Mouse (Mus musculus) gastrocnemius, adult 2 months (tissue): ENCODE data around the gene Fbrsl1. TPM values are rescaled to one million over a fixed set of nuclear protein-coding genes. Genes with fewer than 3 reads are reported as not detected.

Experiments
- DNase-seq: peaks from one replicate; pipeline ENCODE4 v3.0.0; 2022
- H3K27ac ChIP-seq: fragments of 200-600 bp; 2 replicates; pipeline ENCODE4 v1.8.1; 2022; ENCODE audit warnings: mild to moderate bottlenecking
- H3K4me3 ChIP-seq: fragments of 200-600 bp; 2 replicates; pipeline ENCODE4 v1.8.1; 2022; ENCODE audit warnings: mild to moderate bottlenecking, moderate library complexity
- CTCF ChIP-seq: fragments of 200-600 bp; IDR thresholded peaks from 2 replicates; pipeline ENCODE4 v1.8.1; 2022; ENCODE audit warnings: antibody characterized with exemption, mild to moderate bottlenecking, moderate library complexity
- intact Hi-C: fragments of 180-260 bp; cut with DNase I; formaldehyde crosslinking; loops from one replicate; pipeline ENCODE4 v1.15.1; 2025
- total RNA-seq, 2 experiments: library from RNA; stranded (reverse); gene quantifications; 2 replicates each; pipeline ENCODE4 v1.2.3; 2021

Gene Fbrsl1
- total RNA-seq, 2 experiments from 2014 or later, result 32.7 to 36.8 TPM

DNA sequence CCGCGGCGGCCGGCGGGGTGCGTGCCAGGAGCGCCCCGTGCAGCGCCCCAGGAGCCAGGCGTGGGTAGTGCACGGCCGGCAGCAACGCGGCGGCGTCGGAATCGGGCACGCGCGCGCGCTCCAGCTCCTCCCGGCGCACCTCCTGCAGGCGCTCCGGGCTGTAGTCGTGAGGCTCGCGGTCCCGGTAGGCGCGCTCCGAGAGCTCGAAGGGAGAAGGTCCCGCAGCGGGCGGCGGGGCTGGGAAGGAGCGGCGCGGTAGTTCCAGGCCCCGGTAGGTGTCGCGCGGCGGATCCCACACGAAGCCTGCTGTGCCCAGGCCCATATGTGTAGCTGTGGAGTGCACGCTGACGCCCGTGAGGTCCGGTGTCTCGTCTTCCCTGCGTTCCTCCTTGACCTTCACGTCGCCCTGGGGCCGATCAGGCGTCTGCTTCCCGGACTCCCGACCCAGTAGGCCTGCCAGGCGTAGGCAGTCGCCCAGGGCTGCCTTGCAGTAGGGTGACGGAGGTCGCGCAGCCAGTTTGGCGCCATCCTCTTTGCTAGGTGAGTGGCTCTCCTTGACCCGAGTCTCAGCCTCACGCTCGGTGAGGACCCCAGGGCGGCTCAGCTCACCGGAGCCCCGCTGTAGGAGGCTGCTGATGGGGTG, 85.0 kb downstream of the Fbrsl1 start:
- Histone ChIP-seq H3K4me3 (peak overlapping the region; percentile 69), H3K27ac (peak overlapping the region; percentile 91)
- intact Hi-C loops, result no loop called here
- peak; percentile 69 for TF ChIP-seq CTCF
- DNase-seq, result peak; percentile 92

DNA sequence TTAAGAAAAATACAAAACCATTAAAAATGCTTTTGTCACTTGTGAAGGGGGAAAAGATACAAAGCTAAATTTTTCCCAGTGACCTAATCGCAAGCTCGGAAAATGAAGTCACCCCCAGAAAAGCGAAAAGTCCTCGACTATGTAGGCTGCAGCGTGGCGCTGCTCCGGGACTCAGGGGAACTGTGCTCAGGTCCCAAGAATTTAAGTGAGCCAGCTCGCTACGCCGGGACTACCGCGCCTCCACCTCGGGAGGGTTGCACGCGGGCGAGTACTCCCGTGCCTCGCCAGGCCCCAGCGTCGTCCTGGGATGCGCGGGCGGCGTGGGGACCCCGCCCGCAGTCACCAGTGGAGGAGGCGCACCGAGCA, 85.5 kb downstream of the Fbrsl1 start:
- Histone ChIP-seq H3K27ac (peak overlapping the region; percentile 91), H3K4me3 (peak overlapping the region; percentile 69)
- no peak for TF ChIP-seq CTCF
- DNase-seq, result no peak
- intact Hi-C loops, result no loop called here

DNA sequence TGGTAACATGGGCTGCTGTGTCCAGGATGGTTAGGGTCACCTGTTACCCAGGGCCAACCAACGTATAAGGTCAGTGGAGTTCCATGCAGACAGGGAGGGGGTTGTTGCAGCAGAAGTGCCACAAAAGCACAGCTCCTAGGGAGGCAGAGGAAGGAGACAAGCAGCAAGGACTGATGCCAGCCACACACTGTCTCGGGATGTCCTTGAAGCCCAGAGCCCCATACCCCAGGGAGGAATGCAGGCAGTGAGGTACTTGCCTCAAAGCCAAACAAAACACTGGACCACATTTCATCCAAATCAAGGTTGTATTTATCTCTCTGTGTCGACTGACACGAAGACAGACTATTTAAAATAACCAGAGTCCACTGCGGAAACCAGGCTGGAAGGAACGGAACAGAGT, 86.8 kb downstream of the Fbrsl1 start:
- intact Hi-C loops, result no loop called here
- Histone ChIP-seq H3K4me3 (no peak overlapping the region), H3K27ac (no peak overlapping the region)
- no peak for DNase-seq
- no peak for TF ChIP-seq CTCF

DNA sequence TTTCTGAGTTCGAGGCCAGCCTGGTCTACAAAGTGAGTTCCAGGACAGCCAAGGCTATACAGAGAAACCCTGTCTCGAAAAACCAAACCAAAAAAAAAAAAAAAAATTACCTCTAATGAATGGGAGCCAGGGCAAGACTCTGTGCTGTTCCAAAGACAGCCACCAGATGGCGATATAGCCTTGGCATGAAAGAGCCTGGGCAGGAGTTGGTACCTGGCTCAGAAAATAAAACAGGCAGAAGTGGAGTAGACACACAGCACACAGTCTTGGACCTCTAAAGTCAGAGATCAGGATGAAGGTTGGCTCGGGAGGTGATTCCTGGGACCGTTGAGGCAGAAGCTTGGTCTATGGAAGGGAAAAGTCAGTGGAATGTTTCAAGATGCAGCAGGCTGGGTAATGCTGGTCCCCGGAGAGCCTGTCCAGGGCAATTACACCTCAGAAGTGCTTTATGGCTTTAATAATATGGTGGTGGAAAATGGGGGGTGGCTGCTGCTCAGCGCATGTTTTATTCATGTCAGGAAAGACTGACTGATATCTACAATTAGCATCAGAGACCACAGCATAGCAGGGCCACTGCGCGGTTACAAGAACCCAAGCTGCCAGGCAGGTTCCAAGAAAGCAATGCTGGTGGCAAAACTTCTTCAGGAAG, 90.6 kb downstream of the Fbrsl1 start:
- peak; percentile 78 for DNase-seq
- TF ChIP-seq CTCF, result peak; percentile 80
- no peak overlapping the region for H3K4me3 ChIP-seq
- no peak overlapping the region for H3K27ac ChIP-seq
- intact Hi-C loops, result loop anchor here (1.0 to 2.0 kb wide), 2 partner anchors 71 to 279 kb away; no protein-coding TSS in a partner anchor

DNA sequence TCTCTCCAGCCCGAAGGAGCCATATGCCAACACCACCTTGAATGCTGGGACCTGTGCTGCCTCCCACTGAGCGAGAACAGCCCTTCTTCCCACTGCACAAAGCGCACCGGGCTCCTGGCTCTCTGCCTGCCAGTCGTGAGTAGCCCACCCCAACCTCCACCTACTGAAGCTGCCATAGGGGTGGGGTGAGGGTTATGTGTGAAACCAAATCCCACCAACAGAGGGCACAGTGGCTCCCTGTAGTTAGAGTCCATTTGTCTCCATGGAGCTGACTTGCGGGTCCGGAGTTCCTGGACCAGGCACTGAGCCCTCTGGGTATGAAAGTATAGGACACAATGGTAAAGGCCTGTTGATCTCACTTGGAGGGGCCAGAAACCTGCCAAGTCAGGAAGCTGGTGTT, 93.6 kb downstream of the Fbrsl1 start:
- H3K27ac ChIP-seq, result no peak overlapping the region
- intact Hi-C loops, result no loop called here
- DNase-seq, result no peak
- no peak overlapping the region for H3K4me3 ChIP-seq
- TF ChIP-seq CTCF, result peak; percentile 61

DNA sequence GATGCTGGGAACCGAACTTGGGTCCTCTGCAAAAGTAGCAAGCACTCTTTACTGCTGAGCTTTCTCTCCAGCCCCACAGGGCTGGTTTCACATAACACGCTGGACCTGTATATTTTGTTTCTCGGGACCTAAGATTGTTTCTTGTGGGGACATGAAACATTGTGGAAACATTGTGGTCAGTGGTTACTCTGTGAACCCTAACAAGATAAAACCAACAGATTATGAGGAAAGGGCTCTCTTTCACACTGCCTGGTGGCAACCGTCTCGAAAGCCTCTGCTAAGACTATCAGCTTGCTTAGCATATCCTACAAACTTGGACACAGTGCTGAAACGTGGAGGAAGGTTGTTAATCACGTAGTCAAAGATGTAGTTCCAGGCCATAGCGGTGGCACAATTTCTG, 101.3 kb downstream of the Fbrsl1 start:
- Histone ChIP-seq H3K4me3 (no peak overlapping the region), H3K27ac (no peak overlapping the region)
- no peak for DNase-seq
- intact Hi-C loops, result no loop called here
- TF ChIP-seq CTCF, result no peak

DNA sequence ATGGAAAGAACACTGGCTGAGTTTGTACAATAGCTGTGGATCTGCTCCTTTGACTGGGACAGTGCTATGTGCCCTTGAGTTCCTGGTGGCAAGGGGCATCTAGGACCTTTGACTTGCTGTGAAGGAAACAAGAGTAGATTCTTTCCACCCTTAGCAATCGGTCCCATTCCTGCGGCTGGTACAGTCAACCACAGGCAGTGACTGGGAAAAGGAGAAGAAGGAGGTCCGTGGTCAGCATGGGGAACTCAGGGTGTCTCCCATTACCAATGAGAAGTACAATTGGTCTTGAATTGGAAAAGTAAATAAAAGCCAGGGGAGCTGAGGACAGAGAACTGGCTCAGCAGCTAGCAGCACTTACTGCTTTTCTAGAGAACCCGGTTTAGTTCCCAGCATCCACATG, 102.8 kb downstream of the Fbrsl1 start:
- no peak overlapping the region for H3K27ac ChIP-seq
- TF ChIP-seq CTCF, result no peak
- intact Hi-C loops, result no loop called here

DNA sequence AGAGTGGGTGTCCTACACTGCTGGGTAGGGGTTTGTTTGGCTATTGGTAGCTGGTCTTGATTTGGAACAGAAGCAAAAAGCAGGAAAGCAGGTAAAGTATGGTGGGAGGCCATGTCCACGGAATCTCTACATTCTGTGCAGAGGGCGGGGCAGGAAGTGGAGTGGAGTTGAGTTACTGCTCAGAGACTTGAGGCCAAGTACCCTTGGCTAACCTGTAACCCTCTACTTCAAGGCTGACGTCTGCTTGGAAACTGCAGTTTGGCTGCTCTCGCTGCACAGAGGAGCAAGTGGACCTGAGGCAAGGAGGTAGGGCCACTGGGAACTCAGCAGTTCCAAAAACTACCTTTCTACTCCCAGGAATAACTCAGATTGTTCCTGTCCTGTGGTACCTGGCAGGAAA, 103.8 kb downstream of the Fbrsl1 start, which contains the start of gene Lrcol1:
TSS of gene Lrcol1 (plus strand) at position 207 of the 400 bp plus-strand sequence.
- Histone ChIP-seq H3K4me3 (no peak within 1 kb of the TSS), H3K27ac (no peak within 1 kb of the TSS)
- no peak for DNase-seq
- TF ChIP-seq CTCF, result no peak
- intact Hi-C loops, result no loop called here

More for the DNA sequence above, 102.8 kb downstream of the Fbrsl1 start:
- H3K4me3 ChIP-seq, result no peak overlapping the region
- no peak for DNase-seq

DNA sequence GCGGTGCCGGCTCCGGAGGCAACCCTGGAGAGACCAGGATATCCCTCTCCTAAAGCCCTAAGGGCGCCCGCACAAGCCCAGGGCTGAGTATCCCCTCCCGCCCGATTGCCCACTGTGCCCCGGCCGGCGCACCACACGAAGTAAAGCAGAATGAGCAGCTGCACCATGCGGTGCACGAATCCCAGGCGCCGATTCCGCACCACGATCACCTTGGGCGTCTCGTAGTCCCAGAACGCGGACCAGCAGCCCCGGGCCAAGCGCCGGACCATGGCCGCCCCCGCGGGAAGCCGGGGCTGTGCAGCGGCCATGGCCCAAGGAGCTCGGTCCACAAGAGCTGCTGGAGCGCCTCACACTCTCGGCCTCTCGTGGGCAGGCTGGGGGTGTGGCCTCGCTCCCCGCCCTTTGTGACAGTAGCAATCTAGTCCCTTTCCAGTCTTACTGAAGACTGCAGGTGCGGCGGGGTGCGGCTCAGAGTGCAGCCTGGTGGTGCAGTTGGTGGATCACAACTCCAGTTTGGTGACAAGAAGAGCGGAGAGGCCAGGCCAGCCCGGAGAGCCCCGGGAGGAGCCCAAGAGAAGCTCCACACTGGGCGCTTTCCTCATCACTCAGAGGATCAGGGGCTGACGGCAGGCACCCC, 105.5 kb downstream of the Fbrsl1 start, which contains the start of gene P2rx2:
TSS of gene P2rx2 (minus strand) at position 565 of the 637 bp plus-strand sequence.
- peak within 1 kb of the TSS; percentile 69 for H3K4me3 ChIP-seq
- H3K27ac ChIP-seq, result no peak within 1 kb of the TSS
- TF ChIP-seq CTCF, result no peak
- peak; percentile 50 for DNase-seq
- intact Hi-C loops, result no loop called here

DNA sequence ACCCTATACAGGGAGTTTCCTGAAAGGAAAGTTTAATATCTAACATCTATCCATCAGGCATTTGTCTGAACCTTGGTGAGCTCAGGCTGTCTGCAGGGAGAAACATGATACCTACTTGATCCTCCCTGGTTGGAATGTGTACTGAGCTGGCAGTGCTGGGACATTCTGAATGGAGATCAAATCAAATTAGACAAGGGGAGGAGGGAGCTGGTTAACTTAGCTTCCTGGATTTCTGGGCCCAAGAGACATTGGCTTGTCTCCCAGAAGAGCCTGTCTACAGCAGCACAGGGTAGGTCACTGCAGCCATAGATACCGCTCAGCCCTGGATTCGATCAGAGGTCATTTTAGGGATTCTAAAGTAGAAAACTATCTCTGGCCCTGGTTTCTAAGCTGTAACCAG, 109.5 kb downstream of the Fbrsl1 start:
- DNase-seq, result no peak
- no peak overlapping the region for H3K27ac ChIP-seq
- H3K4me3 ChIP-seq, result no peak overlapping the region
- TF ChIP-seq CTCF, result no peak
- intact Hi-C loops, result no loop called here

DNA sequence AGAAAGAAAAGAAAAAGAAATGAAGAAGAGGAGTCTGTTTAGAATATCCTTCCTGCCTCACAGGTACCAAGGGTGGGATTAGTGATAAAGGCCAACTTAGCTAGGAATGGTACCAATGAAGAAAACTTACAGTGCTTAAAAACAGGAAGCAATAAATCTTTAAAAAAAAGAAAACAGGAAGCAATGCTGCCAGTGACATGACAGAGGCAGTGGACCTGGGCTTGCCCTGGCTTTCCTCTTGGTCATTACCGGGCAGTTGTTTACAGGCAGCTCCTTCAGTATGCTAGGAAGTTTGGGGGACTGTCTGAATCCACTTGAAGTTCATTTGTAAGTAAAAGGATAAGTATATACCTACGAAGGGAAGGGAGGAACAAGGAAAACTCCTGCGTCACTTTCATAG, 117.8 kb downstream of the Fbrsl1 start:
- H3K27ac ChIP-seq, result no peak overlapping the region
- no peak for DNase-seq
- TF ChIP-seq CTCF, result no peak
- intact Hi-C loops, result no loop called here
- H3K4me3 ChIP-seq, result no peak overlapping the region

DNA sequence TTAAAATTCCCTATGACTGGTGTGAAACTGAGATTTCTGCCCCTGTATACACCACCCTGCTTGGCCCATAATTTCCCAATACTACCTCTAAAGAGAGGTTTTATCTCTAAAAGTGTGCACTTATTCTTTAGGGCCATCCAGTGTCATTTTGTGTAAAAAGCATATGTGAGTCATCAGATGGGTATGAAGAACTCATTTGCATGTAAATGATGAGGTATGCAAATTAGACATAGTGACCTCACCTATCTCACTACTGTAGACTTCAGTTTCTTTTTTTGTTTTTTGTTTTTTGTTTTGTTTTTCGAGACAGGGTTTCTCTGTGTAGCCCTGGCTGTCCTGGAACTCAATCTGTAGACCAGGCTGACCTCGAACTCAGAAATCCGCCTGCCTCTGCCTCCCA, 135.2 kb downstream of the Fbrsl1 start:
- H3K27ac ChIP-seq, result no peak overlapping the region
- no peak for TF ChIP-seq CTCF
- intact Hi-C loops, result no loop called here
- no peak for DNase-seq
- H3K4me3 ChIP-seq, result no peak overlapping the region

Other genes starting within 250 kb of the Fbrsl1 start
- 10 to 100 TPM; 29.4 to 33.3 TPM for gene Ankle2, start 217.5 kb downstream of the Fbrsl1 start, total RNA-seq
- gene Pgam5, start 178.6 kb downstream of the Fbrsl1 start, total RNA-seq, result 10 to 100 TPM; 24.2 to 29.7 TPM
- gene Pxmp2, start 162.3 kb downstream of the Fbrsl1 start, total RNA-seq, result 10 to 100 TPM; 37.2 to 72.5 TPM
- 1 to 10 TPM; 1.6 to 2.0 TPM for gene Pole, start 162.2 kb downstream of the Fbrsl1 start, total RNA-seq
- not detected for gene P2rx2, start 105.3 kb downstream of the Fbrsl1 start, total RNA-seq
- not detected for gene Lrcol1, start 103.8 kb downstream of the Fbrsl1 start, total RNA-seq
- not detected for gene Galnt9, start 95.9 kb upstream of the Fbrsl1 start, total RNA-seq
- gene Noc4l, start 204.9 kb upstream of the Fbrsl1 start, total RNA-seq, result 10 to 100 TPM; 15.1 to 15.6 TPM
- 1 to 10 TPM; 7.3 to 9.4 TPM for gene Ddx51, start 204.9 kb upstream of the Fbrsl1 start, total RNA-seq